Mouse (Mus musculus): ENCODE data around the gene Gm7138.
"Not testable (repeated sequence)": the region's sequence is repeated elsewhere in the genome, so short reads cannot be mapped to it uniquely, and the experiment has no call there.

DNA sequence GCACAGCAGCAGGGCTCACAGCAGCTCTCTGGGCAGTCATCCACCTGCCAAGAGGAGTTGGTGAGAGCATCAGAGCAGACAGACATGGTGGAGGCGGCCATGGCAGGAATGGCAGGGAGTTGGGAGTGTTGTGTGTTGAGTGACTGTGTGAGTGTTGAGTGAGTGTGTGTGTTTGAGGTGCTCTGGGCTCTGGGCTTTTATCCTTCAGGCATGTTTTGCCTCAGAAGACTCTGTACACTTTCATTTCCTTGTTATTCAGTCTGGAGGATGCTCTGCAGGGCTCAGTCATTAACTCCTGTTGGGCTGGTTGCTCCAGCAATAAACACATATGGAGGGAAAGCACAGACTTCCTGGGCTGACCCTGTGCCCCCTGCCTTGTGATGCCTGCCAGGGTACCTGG lies 5.5 kb downstream of the Gm7138 start, which contains the start of gene Gm3238:
- TF ChIP-seq POLR2A (IDR thresholded peaks at IDR 0.05; ENCODE audit: borderline replicate concordance, extremely low read depth, insufficient read depth, insufficient read length, poor library complexity, severe bottlenecking); CTCF (IDR thresholded peaks at IDR 0.05; ENCODE audit: borderline replicate concordance, extremely low read depth, insufficient read depth, insufficient read length): not testable (repeated sequence)
